Mouse (Mus musculus) erythroblast, embryonic 14.5 days (primary cell): Measurements from ENCODE around the gene Tespa1.
"Not testable (repeated sequence)": the region's sequence is repeated elsewhere in the genome, so short reads cannot be mapped to it uniquely, and the experiment has no call there.

Experiments
- GATA1 ChIP-seq: IDR thresholded peaks from 2 replicates; pipeline ENCODE4 v1.6.1; 2012; ENCODE audit warnings: low read length, inconsistent platforms, mixed read lengths
- TAL1 ChIP-seq: IDR thresholded peaks from 3 replicates; pipeline ENCODE4 v1.6.1; 2012; ENCODE audit warnings: low read length, inconsistent platforms, mixed read lengths

DNA sequence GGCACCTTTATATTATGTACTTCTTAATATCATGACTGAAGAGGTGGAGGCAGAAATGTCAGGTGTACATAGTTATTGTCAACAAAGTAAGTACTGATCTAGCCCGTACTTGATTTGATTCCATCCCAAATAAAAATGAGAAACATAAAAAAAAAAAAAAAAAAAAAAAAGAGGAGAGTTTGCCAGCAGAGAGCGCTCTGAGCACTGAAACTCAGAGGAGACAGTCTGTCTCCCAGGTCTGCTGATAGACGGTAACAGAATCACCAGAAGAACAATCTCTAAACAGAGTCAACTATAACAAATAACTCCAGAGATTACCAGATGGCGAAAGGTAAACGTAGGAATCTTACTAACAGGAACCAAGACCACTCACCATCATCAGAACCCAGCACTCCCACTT lies 18.5 kb upstream of the Tespa1 start:
- TF ChIP-seq TAL1, GATA1: not testable (repeated sequence)
